ENCODE assay signal across 17 mouse cellular contexts in genomic region chr1:71756159-71756558, GRCm38 (mm10).
"Had no signal": no experiment of that assay in that cellular context is flagged by ENCODE, and none has a peak within 500 bp of the region (broad histone marks: within the 10 kb centered on the region; RNA-seq: fewer than 3 reads in every experiment).

No protein-coding gene starts in this region.

- H3K27ac ChIP-seq: midbrain, embryonic 10.5 days; midbrain, embryonic 12.5 days; neural tube, embryonic 13.5 days; neural tube, embryonic 15.5 days had no signal

- H3K4me3 ChIP-seq: midbrain, embryonic 10.5 days; midbrain, embryonic 12.5 days; neural tube, embryonic 13.5 days; neural tube, embryonic 15.5 days had no signal

- DNase-seq: lung, adult 18-20 months; lung, embryonic 14.5 days; lung, postnatal 10 days; lung, postnatal 4 days; midbrain, embryonic 14.5 days; retina, postnatal 1 day; right cerebral cortex, adult 18-20 months; right cerebral cortex, postnatal 25 days; right cerebral cortex, postnatal 4 days; spleen, adult 18-20 months; thymus, adult 18-20 months; thymus, postnatal 14 days; thymus, postnatal 36 days had no signal
